Mouse (Mus musculus) neutrophil, adult 65 days (primary cell): ENCODE data around the gene Klhl36. TPM values are rescaled to one million over a fixed set of nuclear protein-coding genes. Genes with fewer than 3 reads are reported as not detected.

ENCODE experiments used
- total RNA-seq: library from RNA; stranded (reverse); gene quantifications from 2 replicates; pipeline ENCODE4 v1.2.4, GENCODE M21; 2023

The Klhl36 gene
- total RNA-seq, result 15.3 and 21.9 TPM in 2 replicates

DNA sequence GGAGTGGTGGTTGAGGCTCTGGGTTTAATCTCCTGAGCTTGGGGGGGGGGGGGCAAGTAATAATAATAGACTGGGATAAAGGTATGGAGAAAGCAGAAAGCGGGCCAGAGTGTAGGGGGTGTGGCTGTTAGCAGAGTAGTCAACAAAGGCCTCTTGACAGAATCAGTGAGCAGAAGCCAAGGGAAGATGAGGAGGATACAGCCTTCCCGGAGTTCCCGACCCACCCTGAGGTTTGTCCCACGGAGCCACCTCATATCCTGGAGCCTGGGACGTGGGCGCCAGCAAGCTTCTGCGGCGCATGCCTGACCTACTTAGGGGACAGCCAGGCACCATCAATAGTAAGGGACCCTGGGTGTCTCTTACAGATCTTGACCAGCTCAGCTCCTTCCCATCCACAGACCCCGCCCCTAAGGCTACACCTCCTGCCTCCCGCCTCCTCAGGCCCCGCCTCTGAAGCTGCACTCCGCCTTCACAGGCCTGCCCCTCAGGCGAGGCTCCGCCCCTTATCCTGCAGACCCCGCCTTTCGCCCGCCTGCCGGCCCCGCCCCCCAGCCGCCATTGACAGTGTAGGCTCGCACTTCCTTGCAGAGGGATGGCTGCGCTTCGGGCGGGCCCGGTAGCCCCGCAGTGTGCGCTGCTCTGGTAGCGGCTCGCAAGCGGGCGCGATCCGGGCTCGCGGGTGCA lies at the start of gene Klhl36:
TSS of gene Klhl36 (plus strand) at position 561 of the 684 bp plus-strand sequence.

DNA sequence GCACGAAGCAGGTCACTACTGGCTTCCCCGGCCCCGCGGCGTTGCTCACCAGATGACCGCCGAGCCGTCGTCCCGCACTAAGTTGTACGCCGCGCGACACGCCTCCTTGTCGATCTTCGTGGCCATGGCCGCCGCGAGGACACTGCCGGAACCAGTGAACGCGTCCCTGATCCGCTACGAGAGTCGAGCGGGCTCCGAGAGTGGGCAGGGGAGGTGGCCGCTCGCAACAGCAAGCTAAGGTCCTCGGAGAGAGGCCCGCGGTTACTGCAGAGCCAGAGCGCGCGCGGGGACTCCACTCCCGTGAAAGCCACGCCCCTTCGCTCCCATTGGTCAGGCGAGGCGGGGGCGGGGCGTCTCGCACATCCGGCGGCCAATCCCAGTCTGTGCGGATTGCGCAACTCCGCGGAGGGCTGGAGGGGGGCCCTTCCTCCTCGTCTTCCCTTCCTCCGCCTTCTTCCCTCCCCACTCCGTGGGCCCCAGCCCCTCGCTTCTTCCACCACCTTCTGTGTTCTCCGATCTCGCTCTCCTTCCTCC lies 21.7 kb upstream of the Klhl36 start, which contains the start of gene Cotl1:
TSS of gene Cotl1 (minus strand) at position 270 of the 534 bp plus-strand sequence.

DNA sequence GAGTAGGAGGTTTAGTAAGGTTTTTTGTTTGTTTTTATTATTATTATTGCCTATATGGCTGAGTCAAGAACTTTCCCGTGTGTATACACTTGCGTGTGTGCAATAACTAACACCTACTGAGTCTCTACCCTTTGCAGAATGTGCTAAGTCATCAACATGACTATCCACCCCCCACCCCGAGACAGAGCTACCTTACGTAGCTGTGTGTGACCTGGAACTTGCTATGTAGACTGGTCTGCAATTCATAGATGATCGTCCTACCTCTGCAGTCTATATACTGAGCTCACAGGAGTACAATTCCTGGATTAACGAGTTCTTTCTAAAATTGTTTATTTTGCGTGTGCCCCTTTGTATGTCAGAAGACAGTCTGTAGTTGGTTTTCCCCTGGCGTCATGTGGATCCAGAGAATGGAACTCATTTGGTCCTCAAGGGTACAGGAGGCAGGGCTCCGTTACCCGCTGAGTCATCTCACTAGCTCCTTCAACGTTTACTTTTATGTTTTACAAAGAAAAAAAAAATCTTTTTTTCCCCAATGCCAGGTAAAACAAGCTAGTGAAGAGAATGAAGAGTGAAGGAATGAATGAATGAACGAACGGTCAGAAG lies 48.0 kb downstream of the Klhl36 start, which contains the start of gene Usp10:
TSS of gene Usp10 (plus strand) at position 417 of the 603 bp plus-strand sequence.

DNA sequence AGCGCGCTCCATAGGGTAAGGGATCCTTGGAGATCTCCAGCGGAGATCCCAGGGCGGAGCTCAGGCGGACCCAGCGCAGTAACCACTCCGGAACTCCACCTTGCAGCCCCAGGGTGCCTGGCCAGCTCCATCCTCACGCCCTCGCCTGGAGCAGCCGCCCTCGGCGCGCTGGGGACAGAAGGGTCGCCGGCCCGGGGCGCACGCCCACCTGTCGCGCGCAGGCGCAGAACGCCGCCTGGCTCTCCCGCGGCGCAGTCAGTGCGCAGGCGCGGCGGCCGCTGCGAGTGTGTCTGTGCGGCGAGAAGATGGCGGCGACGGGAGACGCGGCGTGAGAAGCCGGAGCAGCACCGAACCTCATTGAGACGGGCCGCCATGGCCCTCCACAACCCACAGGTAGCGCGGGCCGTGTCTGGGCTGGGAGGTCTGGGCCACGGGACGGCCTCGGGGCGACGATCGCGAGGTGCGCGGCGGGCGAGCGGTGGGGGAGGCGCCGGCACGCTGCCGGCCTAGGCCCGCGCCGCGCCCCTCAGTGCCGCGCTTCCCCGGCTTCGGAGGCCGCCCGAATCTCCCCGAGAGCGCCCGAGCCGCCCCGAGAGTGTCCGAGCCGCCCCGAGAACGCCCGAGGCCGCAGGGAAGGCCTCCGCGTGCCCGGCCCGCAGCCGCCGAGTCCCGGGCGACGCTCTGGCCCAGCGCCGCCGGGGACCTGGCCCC lies 48.6 kb downstream of the Klhl36 start, which contains the start of gene Gm20388:
TSS of gene Gm20388 (plus strand) at position 295 of the 711 bp plus-strand sequence.

Other genes starting within 250 kb of the Klhl36 start
- not detected in 2 replicates for gene Adad2, start 249.5 kb upstream of the Klhl36 start, total RNA-seq
- gene Kcng4, start 226.6 kb upstream of the Klhl36 start, total RNA-seq, result not detected in 2 replicates
- not detected in 2 replicates for gene Wfdc1, start 195.9 kb upstream of the Klhl36 start, total RNA-seq
- gene Atp2c2, start 162.3 kb upstream of the Klhl36 start, total RNA-seq, result 0.27 and 0.28 TPM in 2 replicates
- 7.8 and 8.8 TPM in 2 replicates for gene Tldc1, start 83.8 kb upstream of the Klhl36 start, total RNA-seq
- gene Cotl1, start 21.7 kb upstream of the Klhl36 start, total RNA-seq, result 958 and 1,043 TPM in 2 replicates
- gene Usp10, start 48.1 kb downstream of the Klhl36 start, total RNA-seq, result 13.7 and 16.1 TPM in 2 replicates
- 6.4 and 17.4 TPM in 2 replicates for gene Gm20388, start 48.6 kb downstream of the Klhl36 start, total RNA-seq
- 103 and 118 TPM in 2 replicates for gene Crispld2, start 130.2 kb downstream of the Klhl36 start, total RNA-seq
- 50.3 and 71.0 TPM in 2 replicates for gene Zdhhc7, start 239.2 kb downstream of the Klhl36 start, total RNA-seq